Mouse (Mus musculus) left cerebral cortex, adult 2 months (tissue): ENCODE measurements around the gene Nqo2. TPM values are rescaled to one million over a fixed set of nuclear protein-coding genes. Genes with fewer than 3 reads are reported as not detected.
A peak's percentile ranks its signal among the peaks of the same experiment; 100 is the strongest.

Source experiments
- DNase-seq, 2 experiments: peaks; one replicate each; pipeline ENCODE4 v3.0.0; 2021 to 2022; ENCODE audit warnings: low spot score in 2 of 2, mixed read lengths in 1 of 2; ENCODE audit errors: extremely low spot score in 1 of 2
- H3K27ac ChIP-seq: fragments of 200-600 bp; 2 replicates; pipeline ENCODE4 v1.8.1; 2022
- H3K4me3 ChIP-seq: fragments of 200-600 bp; 2 replicates; pipeline ENCODE4 v1.8.1; 2022
- CTCF ChIP-seq: fragments of 200-600 bp; IDR thresholded peaks from 2 replicates; pipeline ENCODE4 v1.8.1; 2022; ENCODE audit warnings: antibody characterized with exemption, mild to moderate bottlenecking, moderate library complexity
- intact Hi-C: fragments of 180-260 bp; cut with DNase I; formaldehyde crosslinking; loops from one replicate; pipeline ENCODE4 v1.15.1; 2025
- total RNA-seq, 2 experiments: library from RNA; stranded (reverse); gene quantifications; 2 replicates each; pipeline ENCODE4 v1.2.3; 2021

The Nqo2 gene
- total RNA-seq, 2 experiments from 2014 or later = 5.0 to 7.6 TPM

- Histone ChIP-seq H3K4me3 (no peak overlapping the region), H3K27ac (no peak overlapping the region)
- no peak for TF ChIP-seq CTCF
- intact Hi-C loops = no loop called here
- DNase-seq = no peak
These were observed 13.0 kb upstream of the Nqo2 start for GRCm38 (mm10) chr13:33951308-33952074.

- Histone ChIP-seq H3K27ac (no peak overlapping the region), H3K4me3 (no peak overlapping the region)
- intact Hi-C loops = no loop called here
- no peak for DNase-seq
- TF ChIP-seq CTCF = no peak
These were observed 12.4 kb upstream of the Nqo2 start for GRCm38 (mm10) chr13:33952075-33952449.

- no peak for TF ChIP-seq CTCF
- intact Hi-C loops = no loop called here
These were observed 11.5 kb upstream of the Nqo2 start for GRCm38 (mm10) chr13:33952947-33953346.

GRCm38 (mm10) chr13:33956571-33957421 lies 7.7 kb upstream of the Nqo2 start:
- TF ChIP-seq CTCF = peak; percentile 95
- no peak overlapping the region for H3K4me3 ChIP-seq
- intact Hi-C loops = loop anchor here (1.0 to 5.0 kb wide), 2 partner anchors 39 to 201 kb away; no protein-coding TSS in a partner anchor
- H3K27ac ChIP-seq = no peak overlapping the region
- DNase-seq = no peak

More at GRCm38 (mm10) chr13:33952947-33953346, 11.5 kb upstream of the Nqo2 start:
- H3K27ac ChIP-seq = no peak overlapping the region
- no peak for DNase-seq
- H3K4me3 ChIP-seq = no peak overlapping the region

- intact Hi-C loops = loop anchor here (5.0 kb wide), 1 partner anchor 198 kb away; no protein-coding TSS in a partner anchor
- no peak for TF ChIP-seq CTCF
- no peak for DNase-seq
- Histone ChIP-seq H3K27ac (no peak overlapping the region), H3K4me3 (no peak overlapping the region)
These were observed 4.7 kb upstream of the Nqo2 start for GRCm38 (mm10) chr13:33959771-33960170.

GRCm38 (mm10) chr13:33965056-33966024 lies 853 bp downstream of the Nqo2 start:
- peak overlapping the region; percentile 61 for H3K4me3 ChIP-seq
- no peak for TF ChIP-seq CTCF
- H3K27ac ChIP-seq = peak overlapping the region; percentile 87
- no peak for DNase-seq
- intact Hi-C loops = no loop called here

GRCm38 (mm10) chr13:33966025-33966412 lies 1.5 kb downstream of the Nqo2 start:
- TF ChIP-seq CTCF = no peak
- intact Hi-C loops = no loop called here
- no peak overlapping the region for H3K4me3 ChIP-seq
- no peak for DNase-seq
- no peak overlapping the region for H3K27ac ChIP-seq

GRCm38 (mm10) chr13:33966574-33966973 lies 2.1 kb downstream of the Nqo2 start:
- Histone ChIP-seq H3K27ac (no peak overlapping the region), H3K4me3 (no peak overlapping the region)
- no peak for TF ChIP-seq CTCF
- intact Hi-C loops = no loop called here
- DNase-seq = no peak

GRCm38 (mm10) chr13:33989625-33990024 lies 25.1 kb downstream of the Nqo2 start:
- no peak for TF ChIP-seq CTCF
- intact Hi-C loops = loop anchor here (10.0 kb wide), 1 partner anchor 1125 kb away; no protein-coding TSS in a partner anchor
- H3K4me3 ChIP-seq = no peak overlapping the region
- no peak overlapping the region for H3K27ac ChIP-seq
- DNase-seq = no peak

GRCm38 (mm10) chr13:33995197-33995596 lies 30.7 kb downstream of the Nqo2 start:
- H3K27ac ChIP-seq = no peak overlapping the region
- TF ChIP-seq CTCF = peak; percentile 94
- H3K4me3 ChIP-seq = no peak overlapping the region
- intact Hi-C loops = loop anchor here (1.0 to 10.0 kb wide), 2 partner anchors 38 to 1130 kb away; no protein-coding TSS in a partner anchor
- DNase-seq = peak; percentile 61 to 68
